Mouse (Mus musculus) E14TG2a.4 (cell line): ENCODE measurements at regions not wholly inside any gene's neighbourhood (a gene's known extent, or its start where the extent isn't known, plus 50 kb on each side); places are given as distances from the start of the nearest gene placed in this dataset.

Source experiments
- H3K27me3 ChIP-seq: 2 replicates; pipeline ENCODE4 v1.6.1; 2014; ENCODE audit warnings: low read length, control low read depth; ENCODE audit not compliant: insufficient read depth
- H3K36me3 ChIP-seq: 2 replicates; pipeline ENCODE4 v1.6.1; 2014; ENCODE audit warnings: low read length, control low read depth; ENCODE audit not compliant: insufficient read depth
- H3K4me1 ChIP-seq: replicated peaks from 2 replicates; pipeline ENCODE4 v1.6.1; 2014; ENCODE audit warnings: low read depth, low read length, control low read depth
- H3K4me3 ChIP-seq: replicated peaks from 2 replicates; pipeline ENCODE4 v1.5.1; 2014; ENCODE audit warnings: mild to moderate bottlenecking, low read length
- H3K9me3 ChIP-seq: 2 replicates; pipeline ENCODE4 v1.6.1; 2014; ENCODE audit warnings: low read length, control low read depth
- CTCF ChIP-seq: conservative IDR thresholded peaks from 2 replicates; pipeline ENCODE4 v1.5.1; 2014; ENCODE audit warnings: low read length
- NANOG ChIP-seq: IDR thresholded peaks from 2 replicates; pipeline ENCODE4 v1.6.1; 2014; ENCODE audit warnings: borderline replicate concordance, low read length, mixed read lengths
- POU5F1 ChIP-seq: IDR thresholded peaks from 2 replicates; pipeline ENCODE4 v1.6.1; 2014; ENCODE audit warnings: low read length, borderline replicate concordance

DNA sequence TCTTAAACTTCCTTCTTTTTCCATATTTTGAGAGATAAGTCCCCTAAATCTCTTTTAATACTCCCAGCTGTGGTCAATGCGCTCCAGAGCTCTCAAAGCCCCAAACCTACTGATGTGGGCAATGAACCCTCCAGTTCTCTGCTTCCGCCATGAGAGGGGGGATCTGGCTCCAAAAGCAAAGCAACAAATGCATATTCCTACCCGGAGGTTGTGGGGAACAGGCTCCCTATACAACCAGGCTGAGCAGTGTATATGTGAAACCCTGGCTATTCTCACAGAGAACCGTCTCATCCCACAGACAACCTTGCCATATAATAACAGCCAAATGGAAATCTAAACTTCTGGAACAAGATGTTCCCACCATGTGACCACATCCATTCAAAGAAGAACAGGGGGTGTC lies 330.4 kb downstream of the Tns1 start:
- Histone ChIP-seq H3K27me3 (no peaks in the 10 kb centered on the region), H3K4me1 (no peaks in the 10 kb centered on the region), H3K36me3 (no peaks in the 10 kb centered on the region), H3K4me3 (no peak overlapping the region), H3K9me3 (0 out of 2 replicates have a peak, but pooled peaks cover 3% of the 10 kb centered on the region)
- no peak for TF ChIP-seq CTCF
- TF ChIP-seq POU5F1: no peak
- no peak for TF ChIP-seq NANOG

DNA sequence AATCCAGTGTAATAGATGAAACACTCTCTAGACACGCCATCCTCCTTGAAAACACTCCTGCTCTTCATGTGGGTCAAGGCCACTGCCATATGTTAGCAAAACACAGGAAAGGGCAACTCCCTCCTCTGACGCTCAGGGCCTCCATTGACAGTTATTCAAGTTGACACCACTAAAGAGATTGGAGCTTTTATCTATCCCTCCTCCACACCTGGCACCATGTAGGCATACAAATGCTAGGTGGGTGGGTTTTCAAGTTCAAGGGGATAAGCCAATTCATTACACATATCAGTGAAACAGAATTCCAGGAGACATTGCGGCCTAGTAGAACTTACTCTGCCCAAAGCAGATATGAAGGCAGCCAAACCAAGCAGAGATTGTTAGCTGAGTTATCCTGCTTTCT lies 331.0 kb downstream of the Tns1 start:
- TF ChIP-seq CTCF (no peak), NANOG (no peak), POU5F1 (no peak)
- Histone ChIP-seq H3K4me3 (no peak overlapping the region), H3K36me3 (no peaks in the 10 kb centered on the region), H3K4me1 (no peaks in the 10 kb centered on the region), H3K9me3 (0 out of 2 replicates have a peak, but pooled peaks cover 3% of the 10 kb centered on the region), H3K27me3 (no peaks in the 10 kb centered on the region)

DNA sequence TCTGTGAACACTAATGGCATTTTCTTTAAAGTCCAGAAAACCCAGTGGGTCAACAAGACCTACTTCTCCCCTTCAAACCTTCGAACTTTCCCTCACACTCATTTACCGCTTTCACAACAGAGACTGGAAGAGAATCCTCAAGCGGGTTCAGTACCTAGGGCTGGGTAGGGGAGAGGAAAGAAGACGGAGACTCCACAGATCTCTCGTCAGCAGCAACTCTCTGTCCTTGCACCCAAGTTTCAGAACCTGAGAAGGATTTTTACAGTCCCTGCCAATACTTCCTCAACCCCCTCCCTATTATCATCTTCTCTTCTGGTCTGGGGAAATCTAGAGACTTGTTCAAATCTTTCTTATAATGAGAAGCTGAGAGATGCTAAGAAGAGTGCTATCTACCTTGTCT lies 331.9 kb downstream of the Tns1 start:
- H3K36me3 ChIP-seq: no peaks in the 10 kb centered on the region
- H3K4me1 ChIP-seq: no peaks in the 10 kb centered on the region
- no peaks in the 10 kb centered on the region for H3K27me3 ChIP-seq
- TF ChIP-seq NANOG: no peak
- no peak for TF ChIP-seq POU5F1
- TF ChIP-seq CTCF: no peak
- H3K4me3 ChIP-seq: no peak overlapping the region
- H3K9me3 ChIP-seq: 0 out of 2 replicates have a peak, but pooled peaks cover 3% of the 10 kb centered on the region

DNA sequence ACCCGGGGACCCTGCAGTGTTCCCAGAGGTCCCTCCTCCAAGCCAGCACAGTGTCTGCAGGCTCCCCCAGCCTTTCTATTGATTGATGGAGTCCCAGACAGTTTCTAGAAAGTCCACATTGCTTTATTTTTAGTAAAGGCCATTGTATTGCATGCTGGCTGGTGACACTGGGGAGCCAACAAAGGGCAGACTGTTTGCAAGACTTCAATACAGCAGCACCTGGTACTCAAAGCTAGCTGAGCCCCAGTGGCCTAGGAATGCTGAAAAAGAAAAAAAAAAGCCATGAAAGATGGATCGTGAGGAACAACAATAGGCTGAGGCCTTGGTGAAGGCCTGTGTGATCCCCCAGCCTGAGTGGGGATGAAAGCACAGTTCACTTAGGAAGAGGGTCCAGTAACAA lies 336.6 kb downstream of the Tns1 start:
- Histone ChIP-seq H3K4me1 (no peaks in the 10 kb centered on the region), H3K9me3 (0 out of 2 replicates have a peak, but pooled peaks cover 3% of the 10 kb centered on the region), H3K4me3 (no peak overlapping the region), H3K36me3 (no peaks in the 10 kb centered on the region), H3K27me3 (no peaks in the 10 kb centered on the region)
- TF ChIP-seq NANOG: no peak
- TF ChIP-seq CTCF: no peak
- no peak for TF ChIP-seq POU5F1

DNA sequence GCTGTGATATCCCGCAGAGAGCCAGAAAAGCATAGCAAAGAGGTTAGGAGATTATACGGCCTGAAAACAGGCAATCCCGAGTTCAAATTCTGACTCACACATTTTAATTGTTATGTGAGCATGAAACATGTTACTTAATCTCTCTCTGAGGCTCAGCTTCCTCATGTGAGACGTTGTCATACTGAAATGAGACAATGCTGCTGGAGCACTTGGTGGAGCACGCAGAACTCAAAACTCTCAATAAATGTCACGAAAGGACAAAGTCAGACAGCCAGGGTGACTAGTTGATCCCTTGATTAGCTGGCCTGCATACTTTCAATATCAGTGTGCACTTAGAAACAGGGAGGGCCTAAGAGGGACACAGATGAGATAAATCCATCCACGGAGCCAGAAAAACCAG lies 337.0 kb downstream of the Tns1 start:
- Histone ChIP-seq H3K36me3 (no peaks in the 10 kb centered on the region), H3K27me3 (no peaks in the 10 kb centered on the region), H3K4me3 (no peak overlapping the region), H3K9me3 (peaks cover 6% of the 10 kb centered on the region; the same call in 1 of the 2 replicates), H3K4me1 (no peaks in the 10 kb centered on the region)
- TF ChIP-seq NANOG (no peak), CTCF (no peak), POU5F1 (no peak)

DNA sequence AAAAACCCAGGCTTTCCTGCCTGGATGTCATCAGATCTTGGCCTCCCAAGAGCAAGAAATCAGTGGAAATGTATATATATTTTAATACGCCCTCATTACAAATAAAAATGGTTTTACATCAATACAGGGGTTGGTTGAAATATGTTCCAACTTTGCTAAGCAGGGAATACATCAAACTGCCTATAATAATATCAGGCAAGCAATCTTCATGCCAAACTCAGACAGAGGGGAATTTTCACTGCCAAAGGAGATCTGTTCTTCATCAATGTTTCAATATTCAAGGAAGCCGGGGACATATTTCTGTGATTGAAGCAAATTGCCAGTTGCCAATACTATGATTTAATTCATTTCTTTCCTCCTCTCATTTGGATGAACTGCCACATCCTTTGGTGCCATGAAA lies 340.9 kb downstream of the Tns1 start:
- no peaks in the 10 kb centered on the region for H3K27me3 ChIP-seq
- H3K36me3 ChIP-seq: no peaks in the 10 kb centered on the region
- no peak overlapping the region for H3K4me3 ChIP-seq
- TF ChIP-seq CTCF (no peak), NANOG (no peak), POU5F1 (no peak)
- H3K9me3 ChIP-seq: peaks cover 7% of the 10 kb centered on the region; the same call in 1 of the 2 replicates
- H3K4me1 ChIP-seq: no peaks in the 10 kb centered on the region

DNA sequence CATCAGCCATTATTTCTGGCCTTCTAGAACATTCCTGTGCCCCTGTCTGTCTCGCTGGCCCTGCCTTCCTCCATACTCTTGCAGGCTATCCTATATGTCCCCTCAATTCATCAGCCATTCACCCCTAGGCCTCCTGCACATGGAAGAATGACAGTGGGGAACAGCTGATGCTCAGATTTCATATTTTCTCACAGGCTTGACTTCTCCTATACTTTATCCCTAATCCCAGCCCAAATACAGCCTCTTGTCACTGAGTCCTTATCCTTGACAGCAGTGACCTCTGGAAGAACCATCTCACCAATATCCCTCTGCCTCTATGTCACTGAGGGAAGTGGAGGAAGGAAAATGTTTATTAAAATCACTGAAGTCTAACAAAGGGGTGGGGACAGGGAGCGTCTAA lies 341.4 kb downstream of the Tns1 start:
- H3K4me3 ChIP-seq: no peak overlapping the region
- no peaks in the 10 kb centered on the region for H3K27me3 ChIP-seq
- H3K36me3 ChIP-seq: no peaks in the 10 kb centered on the region
- peaks cover 7% of the 10 kb centered on the region; the same call in 1 of the 2 replicates for H3K9me3 ChIP-seq
- no peaks in the 10 kb centered on the region for H3K4me1 ChIP-seq
- TF ChIP-seq NANOG (no peak), CTCF (no peak), POU5F1 (no peak)

DNA sequence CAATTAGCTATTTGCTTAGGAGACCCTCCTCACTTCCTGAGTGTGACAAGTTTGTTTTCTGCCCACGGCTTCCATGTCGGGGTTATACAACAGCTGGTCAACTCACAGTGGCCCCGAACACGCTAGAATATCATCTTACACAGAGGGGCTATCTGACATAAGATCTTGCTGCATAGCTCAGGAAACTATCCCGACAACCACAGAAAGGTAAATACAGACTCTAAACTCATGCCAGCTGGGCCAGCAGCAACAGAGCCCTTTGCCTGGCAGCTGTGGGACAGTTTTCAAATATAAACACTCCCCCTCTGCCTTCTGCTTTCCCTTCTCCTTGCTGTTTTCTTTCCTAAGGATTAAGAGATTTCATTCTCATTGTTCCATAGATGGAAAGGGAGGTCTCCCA lies 352.5 kb downstream of the Tns1 start:
- H3K4me3 ChIP-seq: no peak overlapping the region
- no peaks in the 10 kb centered on the region for H3K9me3 ChIP-seq
- no peaks in the 10 kb centered on the region for H3K27me3 ChIP-seq
- no peaks in the 10 kb centered on the region for H3K36me3 ChIP-seq
- H3K4me1 ChIP-seq: no peaks in the 10 kb centered on the region
- TF ChIP-seq POU5F1 (no peak), CTCF (no peak), NANOG (no peak)

DNA sequence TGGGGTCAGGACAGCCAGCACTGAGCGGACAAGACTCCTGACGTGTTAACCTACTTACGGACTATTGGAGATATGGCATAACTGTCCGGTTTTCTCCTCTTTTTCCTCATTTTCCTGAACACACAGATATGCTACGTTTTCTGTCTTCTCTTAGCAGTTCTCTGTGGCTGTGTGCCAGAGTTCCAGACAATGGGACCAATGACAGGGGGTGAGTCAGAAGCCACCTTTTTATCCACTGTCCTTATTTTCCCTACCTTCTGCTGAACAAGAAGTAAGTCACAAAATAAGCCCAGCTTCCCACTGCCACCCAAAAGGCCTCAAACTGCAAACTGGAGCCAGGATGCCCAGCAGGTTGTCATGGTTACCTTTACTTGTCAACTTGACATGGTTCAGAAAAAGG lies 353.6 kb downstream of the Tns1 start:
- H3K27me3 ChIP-seq: no peaks in the 10 kb centered on the region
- TF ChIP-seq NANOG (no peak), POU5F1 (no peak)
- no peak overlapping the region for H3K4me3 ChIP-seq
- no peaks in the 10 kb centered on the region for H3K4me1 ChIP-seq
- H3K9me3 ChIP-seq: no peaks in the 10 kb centered on the region
- H3K36me3 ChIP-seq: no peaks in the 10 kb centered on the region
